In genomic region chr5:66968925-66969711, GRCm38 (mm10) we compare ENCODE assay signal across 9 mouse cellular contexts.
DNase-seq lines count a peak whose midpoint lies in the region; ATAC-seq lines count a peak whose summit lies in the region.
"Had no signal": no experiment of that assay in that cellular context is flagged by ENCODE, and none has a peak within 500 bp of the region (broad histone marks: within the 10 kb centered on the region; RNA-seq: fewer than 3 reads in every experiment).

No protein-coding gene starts in this region.

- ATAC-seq in lung, embryonic 16.5 days (ENCODE audit: low read depth) = no peak
- peak; percentile 55 for ATAC-seq in forebrain, embryonic 15.5 days (replicated peaks)
- no peak; the same call in 1 of the 2 replicates for ATAC-seq in limb, embryonic 11.5 days (ENCODE audit: insufficient number of reproducible peaks, low FRiP score, low TSS enrichment, low read depth)

- peak overlapping the region; percentile 32 for H3K4me3 ChIP-seq in lung, embryonic 16.5 days (ENCODE audit: low read length)
- peak overlapping the region; percentile 23; the same call in 1 of the 2 replicates for H3K4me3 ChIP-seq in forebrain, embryonic 15.5 days
- peak overlapping the region; percentile 3; the same call in 1 of the 2 replicates for H3K4me3 ChIP-seq in limb, embryonic 11.5 days (ENCODE audit: low read depth, low read length)

- WGBS in lung, embryonic 16.5 days = 50% methylated on average over 19 of the region's 19 CpGs
- WGBS in forebrain, embryonic 15.5 days = 56% methylated on average over 19 of the region's 19 CpGs
- 59% methylated on average over 19 of the region's 19 CpGs for WGBS in limb, embryonic 11.5 days

- no peaks in the 10 kb centered on the region for H3K27me3 ChIP-seq in lung, embryonic 16.5 days (ENCODE audit: control insufficient read depth, insufficient read depth, low read depth, low read length)
- H3K27me3 ChIP-seq in forebrain, embryonic 15.5 days = no peaks in the 10 kb centered on the region
- no peaks in the 10 kb centered on the region for H3K27me3 ChIP-seq in limb, embryonic 11.5 days (ENCODE audit: control insufficient read depth, insufficient read depth, low read length)

- DNase-seq in lung, postnatal 14 days = no peak
- no peak for DNase-seq in limb, embryonic 11.5 days (ENCODE audit: low spot score)
- peak; percentile 51 for DNase-seq in retina, postnatal 1 day
- DNase-seq in urinary bladder, adult 2 months (ENCODE audit: low spot score) = no peak
- no peak for DNase-seq in adrenal gland, adult 8-10 months
- DNase-seq: cerebellum, postnatal 36 days; spleen, adult 18-20 months had no signal

- H3K9ac ChIP-seq in lung, embryonic 16.5 days (ENCODE audit: low read length) = no peak overlapping the region
- peak overlapping the region; percentile 13; the same call in 1 of the 2 replicates for H3K9ac ChIP-seq in forebrain, embryonic 15.5 days (replicated peaks)
- 0 out of 2 replicates have a peak overlapping the region, but pooled peaks have one; percentile 27 for H3K9ac ChIP-seq in limb, embryonic 11.5 days (ENCODE audit: low read length)

- peaks cover 25% of the 10 kb centered on the region for H3K4me1 ChIP-seq in lung, embryonic 16.5 days (replicated peaks; ENCODE audit: control insufficient read depth, insufficient read depth, low read length)
- peaks cover 31% of the 10 kb centered on the region for H3K4me1 ChIP-seq in forebrain, embryonic 15.5 days
- peaks cover 27% of the 10 kb centered on the region for H3K4me1 ChIP-seq in limb, embryonic 11.5 days (ENCODE audit: control insufficient read depth, insufficient read depth, low read length)

- no peaks in the 10 kb centered on the region for H3K9me3 ChIP-seq in lung, embryonic 16.5 days (ENCODE audit: control insufficient read depth, low read length)
- H3K9me3 ChIP-seq in forebrain, embryonic 15.5 days = no peaks in the 10 kb centered on the region
- no peaks in the 10 kb centered on the region for H3K9me3 ChIP-seq in limb, embryonic 11.5 days (ENCODE audit: control insufficient read depth, low read length)

- peaks cover 4% of the 10 kb centered on the region; the same call in 1 of the 2 replicates for H3K36me3 ChIP-seq in lung, embryonic 16.5 days (ENCODE audit: control insufficient read depth, insufficient read depth, low read length)
- no peaks in the 10 kb centered on the region for H3K36me3 ChIP-seq in forebrain, embryonic 15.5 days
- no peaks in the 10 kb centered on the region for H3K36me3 ChIP-seq in limb, embryonic 11.5 days (ENCODE audit: control insufficient read depth, insufficient read depth, low read length)

- H3K4me2 ChIP-seq in lung, embryonic 16.5 days (ENCODE audit: low read depth, low read length) = peak overlapping the region; percentile 58
- peak overlapping the region; percentile 51 for H3K4me2 ChIP-seq in forebrain, embryonic 15.5 days (replicated peaks)
- peak overlapping the region; percentile 43 for H3K4me2 ChIP-seq in limb, embryonic 11.5 days (ENCODE audit: low read depth, severe bottlenecking)

- H3K27ac ChIP-seq in lung, embryonic 16.5 days (ENCODE audit: low read length) = peak overlapping the region; percentile 70
- peak overlapping the region; percentile 65 for H3K27ac ChIP-seq in forebrain, embryonic 15.5 days (replicated peaks)
- H3K27ac ChIP-seq in limb, embryonic 11.5 days (replicated peaks; ENCODE audit: low read depth, low read length) = peak overlapping the region; percentile 85
